Mouse (Mus musculus): ENCODE measurements around the gene Bcr. TPM values are rescaled to one million over a fixed set of nuclear protein-coding genes. Genes with fewer than 3 reads are reported as not detected.

The Bcr gene
- polyA plus RNA-seq, 1 experiment from 2014 or later, result 7.3 TPM

DNA sequence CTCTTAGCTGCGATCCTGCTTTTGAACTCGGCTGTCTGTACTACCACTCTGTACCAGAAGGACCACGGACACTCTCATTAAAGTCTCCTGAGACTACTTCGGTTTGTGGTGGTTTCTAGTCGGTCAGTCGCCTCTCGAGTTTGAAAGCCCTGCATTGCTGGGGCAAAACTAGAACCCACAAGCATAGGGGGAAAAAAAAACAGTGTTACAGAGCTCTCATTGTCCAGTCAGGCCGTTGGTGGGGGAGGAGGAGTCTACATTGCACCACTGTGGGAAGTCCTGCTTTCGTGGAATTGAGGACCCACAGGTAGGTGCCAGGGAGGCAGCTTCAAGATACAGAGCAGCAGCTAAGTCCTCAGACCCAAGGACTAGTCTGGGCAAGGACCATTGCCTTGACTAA lies 124.4 kb downstream of the Bcr start:
- H3K36me3 ChIP-seq (replicated peaks), result peaks cover 59% of the 10 kb centered on the region
- no peaks in the 10 kb centered on the region for H3K4me1 ChIP-seq
- no peak for DNase-seq (ENCODE audit: extremely low spot score, low spot score)
- H3K27ac ChIP-seq, result no peak overlapping the region
- no peak overlapping the region for H3K4me3 ChIP-seq
- 91% methylated on average over 9 of the region's 9 CpGs for WGBS
- no peaks in the 10 kb centered on the region for H3K9me3 ChIP-seq
- no peaks in the 10 kb centered on the region for H3K27me3 ChIP-seq (ENCODE audit: poor library complexity, severe bottlenecking)

DNA sequence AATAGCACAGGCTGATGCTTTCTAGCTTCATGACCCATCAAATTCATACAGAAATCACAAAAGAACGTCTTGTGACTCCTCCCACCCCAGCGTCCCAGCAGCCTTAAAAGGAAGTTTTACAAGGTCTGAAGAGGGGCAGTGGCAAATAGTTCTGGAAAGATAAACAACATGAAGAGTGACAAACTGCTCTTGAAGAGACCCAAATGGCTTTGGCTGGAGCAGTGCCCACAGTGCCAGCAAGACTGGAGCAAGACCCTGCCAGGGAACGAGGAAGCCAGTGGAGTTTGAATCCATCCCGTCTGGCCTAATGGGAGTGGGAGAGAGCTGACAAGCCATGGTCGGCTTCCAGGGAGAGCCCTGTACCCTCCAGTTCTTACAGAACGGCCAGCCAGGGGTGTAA lies 126.2 kb downstream of the Bcr start:
- WGBS, result 68% methylated on average over 6 of the region's 6 CpGs
- no peaks in the 10 kb centered on the region for H3K9me3 ChIP-seq
- H3K36me3 ChIP-seq (replicated peaks), result peaks cover 42% of the 10 kb centered on the region
- DNase-seq (ENCODE audit: extremely low spot score, low spot score), result no peak
- H3K4me1 ChIP-seq, result no peaks in the 10 kb centered on the region
- H3K27ac ChIP-seq, result no peak overlapping the region
- no peaks in the 10 kb centered on the region for H3K27me3 ChIP-seq (ENCODE audit: poor library complexity, severe bottlenecking)
- no peak overlapping the region for H3K4me3 ChIP-seq

GRCm38 (mm10) chr10:75187366-75188056 lies 127.1 kb downstream of the Bcr start:
- no peaks in the 10 kb centered on the region for H3K4me1 ChIP-seq
- H3K27me3 ChIP-seq (ENCODE audit: poor library complexity, severe bottlenecking), result no peaks in the 10 kb centered on the region
- no peak for DNase-seq (ENCODE audit: extremely low spot score, low spot score)
- H3K36me3 ChIP-seq (replicated peaks), result peaks cover 32% of the 10 kb centered on the region
- H3K27ac ChIP-seq, result no peak overlapping the region
- 90% methylated on average over 8 of the region's 8 CpGs for WGBS
- H3K9me3 ChIP-seq, result no peaks in the 10 kb centered on the region
- H3K4me3 ChIP-seq, result no peak overlapping the region

DNA sequence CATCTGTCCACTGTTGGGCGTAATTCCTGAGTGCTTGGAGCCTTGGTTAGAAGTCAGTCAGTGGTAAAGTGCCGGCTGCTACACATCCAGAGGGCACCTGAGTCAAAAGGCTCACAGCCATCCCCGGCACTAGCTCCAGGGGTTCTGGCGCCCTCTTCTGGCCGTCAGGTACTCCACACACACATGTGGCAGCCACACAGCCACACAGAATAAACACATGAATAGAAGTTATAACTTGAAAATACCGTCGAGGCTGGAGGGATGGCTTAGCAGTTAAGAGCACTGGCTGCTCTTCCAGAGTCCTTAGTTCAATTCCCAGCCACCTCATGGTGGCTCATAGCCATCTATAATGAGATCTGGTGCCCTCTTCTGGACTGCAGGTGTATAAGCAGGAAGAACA lies 131.3 kb downstream of the Bcr start:
- Histone ChIP-seq H3K27ac (no peak overlapping the region), H3K36me3 (replicated peaks) (no peaks in the 10 kb centered on the region), H3K9me3 (peaks cover 9% of the 10 kb centered on the region), H3K4me3 (no peak overlapping the region), H3K4me1 (no peaks in the 10 kb centered on the region), H3K27me3 (ENCODE audit: poor library complexity, severe bottlenecking) (no peaks in the 10 kb centered on the region)
- DNase-seq (ENCODE audit: extremely low spot score, low spot score), result no peak
- WGBS, result 52% methylated on average over 7 of the region's 7 CpGs

DNA sequence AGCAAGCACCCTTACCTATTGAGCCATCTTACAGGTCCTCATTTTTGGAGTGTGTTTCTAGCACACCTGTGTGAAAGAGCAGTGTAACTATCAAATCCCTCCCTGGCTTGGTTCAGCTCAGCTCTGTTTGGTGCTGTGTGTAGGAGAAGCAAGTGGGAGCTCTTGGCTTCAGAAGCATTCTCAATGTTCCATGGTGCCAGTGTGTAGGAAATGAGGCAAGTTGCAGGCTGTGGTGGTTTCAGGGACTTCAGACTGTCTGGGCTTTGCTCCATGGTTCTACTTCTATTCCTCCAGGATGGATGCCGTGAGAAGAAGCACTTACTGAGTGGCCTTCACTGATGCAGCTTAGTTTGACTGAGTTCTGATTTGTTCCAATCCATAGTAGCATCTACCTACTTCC lies 137.4 kb downstream of the Bcr start:
- H3K9me3 ChIP-seq, result peaks cover 6% of the 10 kb centered on the region
- no peak overlapping the region for H3K4me3 ChIP-seq

DNA sequence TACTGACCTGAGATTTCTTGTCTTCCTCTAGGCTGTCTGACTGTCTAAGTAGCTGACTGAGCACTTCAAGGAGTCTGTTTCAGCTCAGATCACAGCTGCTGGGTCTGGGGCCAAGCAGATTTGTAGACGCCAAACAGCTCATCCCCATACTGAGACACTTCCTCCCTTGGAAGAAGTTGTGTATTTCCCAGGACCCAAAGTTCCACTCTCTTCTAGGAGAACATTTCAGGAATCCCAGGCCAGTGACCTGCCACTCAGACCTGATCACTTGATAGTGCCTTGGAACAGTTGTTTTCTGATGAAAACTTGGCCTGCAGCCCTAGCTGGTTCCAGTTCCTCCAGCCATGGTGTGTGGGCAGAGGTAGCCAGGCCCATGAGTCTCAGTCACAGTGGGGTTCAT lies 140.3 kb downstream of the Bcr start:
- Histone ChIP-seq H3K4me1 (no peaks in the 10 kb centered on the region), H3K9me3 (no peaks in the 10 kb centered on the region), H3K4me3 (no peak overlapping the region), H3K27me3 (ENCODE audit: poor library complexity, severe bottlenecking) (no peaks in the 10 kb centered on the region), H3K36me3 (replicated peaks) (no peaks in the 10 kb centered on the region), H3K27ac (no peak overlapping the region)
- WGBS, result 78% methylated on average over 1 of the region's 1 CpGs
- no peak for DNase-seq (ENCODE audit: extremely low spot score, low spot score)

More for the DNA sequence above, 137.4 kb downstream of the Bcr start:
- H3K36me3 ChIP-seq (replicated peaks), result no peaks in the 10 kb centered on the region
- no peak for DNase-seq (ENCODE audit: extremely low spot score, low spot score)
- no peaks in the 10 kb centered on the region for H3K27me3 ChIP-seq (ENCODE audit: poor library complexity, severe bottlenecking)
- H3K4me1 ChIP-seq, result no peaks in the 10 kb centered on the region
- 81% methylated on average over 1 of the region's 1 CpGs for WGBS
- H3K27ac ChIP-seq, result no peak overlapping the region

DNA sequence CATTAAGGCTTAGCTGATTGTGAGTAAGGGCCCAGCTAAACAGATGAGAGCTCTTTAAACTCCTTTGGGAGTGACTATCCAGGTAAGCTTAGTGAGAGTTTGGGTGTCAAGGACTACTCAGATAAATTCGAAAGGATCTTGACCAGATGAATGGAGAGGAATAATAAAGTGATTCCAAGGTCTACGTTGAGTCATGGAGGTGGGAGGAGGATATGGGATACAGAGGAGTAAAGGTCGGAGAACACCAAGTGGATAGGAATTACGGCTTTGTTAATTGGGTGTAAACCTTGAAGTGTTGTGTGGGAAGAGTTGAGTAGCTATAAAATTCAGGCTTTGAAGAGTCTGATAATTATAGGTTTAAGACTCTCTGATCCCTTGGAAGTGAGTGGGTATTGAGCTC lies 145.8 kb downstream of the Bcr start:
- 82% methylated on average over 4 of the region's 4 CpGs for WGBS
- no peak for DNase-seq (ENCODE audit: extremely low spot score, low spot score)

GRCm38 (mm10) chr10:75210841-75211240 lies 150.4 kb downstream of the Bcr start:
- Histone ChIP-seq H3K9me3 (no peaks in the 10 kb centered on the region), H3K4me3 (no peak overlapping the region), H3K36me3 (replicated peaks) (0 out of 2 replicates have a peak, but pooled peaks cover 4% of the 10 kb centered on the region), H3K27me3 (ENCODE audit: poor library complexity, severe bottlenecking) (no peaks in the 10 kb centered on the region), H3K4me1 (peaks cover 21% of the 10 kb centered on the region), H3K27ac (no peak overlapping the region)
- 90% methylated on average over 3 of the region's 3 CpGs for WGBS
- no peak for DNase-seq (ENCODE audit: extremely low spot score, low spot score)

More for the DNA sequence above, 145.8 kb downstream of the Bcr start:
- H3K36me3 ChIP-seq (replicated peaks), result no peaks in the 10 kb centered on the region
- no peak overlapping the region for H3K27ac ChIP-seq
- no peaks in the 10 kb centered on the region for H3K27me3 ChIP-seq (ENCODE audit: poor library complexity, severe bottlenecking)
- H3K4me3 ChIP-seq, result no peak overlapping the region
- H3K4me1 ChIP-seq, result no peaks in the 10 kb centered on the region
- H3K9me3 ChIP-seq, result no peaks in the 10 kb centered on the region

DNA sequence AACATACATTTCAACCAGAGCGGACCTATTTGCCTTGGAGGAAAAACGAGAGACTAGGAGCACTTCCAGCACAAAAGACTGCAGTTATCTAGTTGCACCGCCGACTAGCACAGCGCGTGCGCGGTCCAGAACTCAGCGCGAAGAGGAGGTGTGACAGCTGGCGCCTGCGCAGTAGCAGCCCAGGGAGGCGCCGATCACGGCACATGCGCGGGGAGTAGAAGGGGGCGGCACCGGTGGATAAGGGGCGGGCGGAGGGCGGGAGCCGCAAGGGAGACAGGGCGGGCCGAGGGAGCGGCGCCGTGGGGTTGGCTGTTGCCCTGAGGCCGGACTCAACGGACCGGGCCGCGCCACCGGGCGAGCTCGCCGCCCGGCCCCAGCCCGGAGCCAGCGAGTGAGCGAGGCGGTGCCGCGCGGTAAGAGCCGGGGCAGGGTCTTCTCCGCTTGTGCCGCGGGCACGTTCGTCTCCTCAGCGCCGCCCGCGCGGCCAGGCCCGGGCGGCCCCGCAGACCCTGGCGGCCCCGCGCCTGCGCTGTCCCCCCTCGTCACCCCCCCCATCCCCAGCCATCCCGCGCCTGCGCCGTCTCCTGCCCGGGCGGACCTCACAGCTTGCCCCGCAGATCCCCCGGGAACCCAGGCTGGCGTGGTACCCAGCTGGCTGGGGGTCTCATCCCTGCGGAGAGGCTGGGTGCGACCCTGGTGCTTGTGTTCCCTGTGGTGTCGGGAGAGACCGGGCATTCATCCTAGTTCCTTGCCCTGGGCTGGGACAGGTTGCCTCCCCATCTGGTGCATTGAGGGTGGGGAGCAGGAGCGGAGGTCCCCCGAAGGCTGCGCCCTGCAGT lies 151.6 kb downstream of the Bcr start, which contains the start of gene Specc1l:
Gene Specc1l (plus strand): TSS at position 267 of the 839 bp plus-strand sequence.
- Histone ChIP-seq H3K9me3 (no peaks in the 10 kb centered on the region), H3K27me3 (ENCODE audit: poor library complexity, severe bottlenecking) (no peaks in the 10 kb centered on the region), H3K4me1 (peaks cover 21% of the 10 kb centered on the region), H3K36me3 (replicated peaks) (0 out of 2 replicates have a peak, but pooled peaks cover 4% of the 10 kb centered on the region), H3K27ac (peak within 1 kb of the TSS; percentile 98), H3K4me3 (peak within 1 kb of the TSS; percentile 86)
- peak; percentile 98 for DNase-seq (ENCODE audit: extremely low spot score, low spot score)
- WGBS, result under 1% methylated on average over 80 of the region's 80 CpGs

- no peaks in the 10 kb centered on the region for H3K27me3 ChIP-seq (ENCODE audit: poor library complexity, severe bottlenecking)
- H3K9me3 ChIP-seq, result no peaks in the 10 kb centered on the region
- peak overlapping the region; percentile 86 for H3K4me3 ChIP-seq
- peaks cover 21% of the 10 kb centered on the region for H3K4me1 ChIP-seq
- H3K27ac ChIP-seq, result peak overlapping the region; percentile 98
- no peak for DNase-seq (ENCODE audit: extremely low spot score, low spot score)
- WGBS, result 62% methylated on average over 7 of the region's 7 CpGs
- H3K36me3 ChIP-seq (replicated peaks), result 0 out of 2 replicates have a peak, but pooled peaks cover 4% of the 10 kb centered on the region
Observed at GRCm38 (mm10) chr10:75212981-75213380, 152.6 kb downstream of the Bcr start.

DNA sequence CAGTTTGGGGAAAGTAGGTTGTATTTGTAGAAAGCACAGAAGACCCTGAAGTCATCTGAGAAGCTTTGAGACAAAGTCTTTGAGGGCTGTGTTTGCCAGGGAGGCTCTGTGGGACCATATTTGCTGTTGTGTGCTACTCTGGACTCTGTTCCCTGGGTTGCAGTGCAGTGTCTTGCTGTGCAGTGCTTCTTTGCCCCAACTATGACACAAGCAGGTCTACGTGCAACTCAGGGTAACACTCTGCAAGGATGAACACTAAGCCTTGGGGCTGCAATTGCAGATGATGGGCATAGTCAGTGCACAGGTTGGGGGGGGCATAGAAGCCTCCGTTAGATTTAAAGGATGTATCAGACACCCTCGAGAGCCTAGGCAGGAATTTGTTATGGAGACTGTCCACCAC lies 160.3 kb downstream of the Bcr start:
- Histone ChIP-seq H3K27ac (no peak overlapping the region), H3K9me3 (no peaks in the 10 kb centered on the region), H3K4me3 (no peak overlapping the region), H3K27me3 (ENCODE audit: poor library complexity, severe bottlenecking) (no peaks in the 10 kb centered on the region), H3K36me3 (replicated peaks) (peaks cover 6% of the 10 kb centered on the region), H3K4me1 (0 out of 2 replicates have a peak, but pooled peaks cover 6% of the 10 kb centered on the region)
- whole genome bisulfite sequencing, result 93% methylated on average over 3 of the region's 3 CpGs
- no peak for DNase-seq (ENCODE audit: extremely low spot score, low spot score)

- WGBS, result 87% methylated on average over 4 of the region's 4 CpGs
- DNase-seq (ENCODE audit: extremely low spot score, low spot score), result no peak
- Histone ChIP-seq H3K36me3 (replicated peaks) (peaks cover 6% of the 10 kb centered on the region), H3K9me3 (no peaks in the 10 kb centered on the region), H3K4me1 (peaks cover 12% of the 10 kb centered on the region; the same call in 1 of the 2 replicates), H3K27ac (no peak overlapping the region), H3K4me3 (no peak overlapping the region), H3K27me3 (ENCODE audit: poor library complexity, severe bottlenecking) (no peaks in the 10 kb centered on the region)
Observed at GRCm38 (mm10) chr10:75221936-75222610, 161.7 kb downstream of the Bcr start.
